Mouse (Mus musculus): ENCODE measurements around the gene Chdh. TPM values are rescaled to one million over a fixed set of nuclear protein-coding genes. Genes with fewer than 3 reads are reported as not detected.
A peak's percentile ranks its signal among the peaks of the same experiment; 100 is the strongest.

Chdh gene
- total RNA-seq, 2 experiments from 2014 or later = 0.29 TPM

- DNase-seq = no peak
These were observed 5.7 kb downstream of the Chdh start for GRCm38 (mm10) chr14:30014487-30014886.

- DNase-seq = no peak
These were observed 6.2 kb downstream of the Chdh start for GRCm38 (mm10) chr14:30015008-30015407.

- DNase-seq = no peak
These were observed 7.8 kb downstream of the Chdh start for GRCm38 (mm10) chr14:30016666-30017065.

DNA sequence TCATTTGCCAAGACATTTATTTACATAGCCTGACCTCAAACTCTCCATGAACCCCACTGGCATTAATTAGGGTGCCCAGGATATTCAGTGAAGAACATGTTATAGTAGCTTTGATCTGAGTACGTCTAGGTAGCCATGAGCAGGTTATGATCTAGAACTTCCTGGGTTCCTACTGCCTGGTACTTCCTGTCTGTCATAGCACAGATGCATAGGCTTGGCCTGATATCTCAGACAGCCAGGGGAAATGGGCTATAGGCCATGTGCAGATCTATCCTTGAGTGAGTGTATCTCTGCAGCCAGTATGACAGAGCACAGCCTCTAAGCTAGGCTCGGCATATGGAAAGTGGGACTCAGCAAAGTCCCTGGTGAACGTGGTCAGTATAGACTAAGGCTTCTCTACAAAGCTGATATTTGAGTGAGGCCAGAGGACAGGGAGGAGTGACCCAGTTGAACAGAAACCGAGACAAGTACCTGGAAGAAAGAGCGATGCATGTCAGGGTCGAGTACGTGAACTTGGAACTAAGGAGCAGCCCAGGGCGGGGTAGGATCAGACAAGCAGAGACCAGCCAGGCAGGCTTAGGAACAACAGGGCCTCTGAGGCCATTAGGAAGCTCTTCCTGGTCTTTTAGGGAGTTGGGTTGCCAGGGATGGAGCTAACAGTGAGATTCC lies 9.1 kb downstream of the Chdh start:
- DNase-seq = no peak

DNA sequence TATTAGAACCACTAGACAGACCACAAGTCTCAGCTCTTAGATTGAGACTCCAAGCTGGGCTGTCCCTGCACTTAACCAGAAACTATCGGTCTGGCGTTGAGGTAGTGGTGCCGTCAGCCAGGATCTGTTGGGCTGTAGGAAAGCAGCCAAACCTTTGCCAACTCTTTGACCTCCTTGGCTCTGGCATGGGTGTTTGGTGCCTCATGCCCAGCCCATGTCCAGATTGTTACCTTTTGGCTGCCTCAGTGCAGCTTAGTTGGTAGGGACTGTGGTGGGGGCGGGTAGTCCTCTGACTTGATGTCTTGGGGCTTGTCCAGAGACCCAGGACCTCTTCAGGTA lies 9.6 kb downstream of the Chdh start:
- DNase-seq = no peak

- DNase-seq = no peak
These were observed 10.0 kb downstream of the Chdh start for GRCm38 (mm10) chr14:30018846-30019245.

DNA sequence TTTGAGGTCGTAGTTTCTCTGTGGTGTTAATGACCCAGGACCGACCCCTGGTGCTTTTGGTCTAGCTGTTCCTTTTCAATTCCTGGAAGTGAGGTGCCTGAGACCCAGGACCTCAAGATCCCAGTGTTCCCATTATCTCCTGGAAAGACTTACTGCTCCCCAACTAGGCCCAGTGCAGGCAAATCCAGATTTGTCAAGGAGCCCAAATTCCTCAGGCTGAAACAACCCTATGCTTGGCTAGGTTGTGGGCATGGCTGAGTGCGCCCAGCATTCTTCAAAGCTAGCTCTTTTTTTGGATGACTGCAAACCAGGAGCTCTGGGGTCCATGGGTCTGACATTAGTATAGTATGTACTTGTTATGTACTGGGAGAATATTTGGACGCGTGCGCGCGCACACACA lies 10.6 kb downstream of the Chdh start:
- DNase-seq = no peak

- DNase-seq = no peak
These were observed 11.2 kb downstream of the Chdh start for GRCm38 (mm10) chr14:30019792-30020575.

DNA sequence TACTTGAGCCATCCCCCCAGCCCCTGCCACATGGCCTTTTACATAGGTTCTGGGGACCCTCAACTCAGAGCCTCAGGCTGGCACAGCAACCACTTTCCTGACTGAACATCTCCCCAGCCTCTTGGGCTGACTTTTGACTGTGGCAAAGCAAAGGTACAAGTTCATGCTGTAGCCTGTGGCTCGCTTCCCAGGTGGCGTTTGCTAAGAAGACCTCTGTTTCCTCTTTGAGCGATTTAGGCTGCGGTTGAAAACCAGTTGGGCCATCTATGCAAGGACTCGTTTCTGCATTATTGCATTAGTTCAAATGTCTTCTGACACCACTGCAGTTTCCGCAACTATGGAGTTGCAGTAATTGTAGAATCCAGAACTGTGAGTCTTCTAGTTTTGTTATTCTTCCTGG lies 13.6 kb downstream of the Chdh start:
- DNase-seq = no peak

- DNase-seq = no peak
These were observed 15.6 kb downstream of the Chdh start for GRCm38 (mm10) chr14:30024387-30024786.

DNA sequence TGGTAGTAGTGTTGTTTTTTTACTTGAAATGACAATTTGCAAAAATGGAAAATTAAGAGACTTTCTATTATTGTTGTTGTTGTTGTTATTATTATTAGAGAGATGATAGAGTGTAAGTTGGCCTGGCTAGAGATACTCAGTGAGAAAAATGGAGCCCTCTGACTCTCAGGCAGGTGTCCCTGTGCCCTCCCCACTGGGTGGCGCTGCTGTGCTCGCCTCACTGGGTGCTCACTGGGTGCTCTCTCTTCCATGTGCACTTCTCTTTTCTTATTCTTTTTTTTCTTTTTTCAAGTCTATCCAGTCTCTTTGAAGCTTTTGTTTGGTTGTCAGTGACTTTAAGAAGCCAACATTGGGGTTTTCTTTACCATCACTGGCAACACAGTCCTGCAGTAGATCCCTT lies 18.6 kb downstream of the Chdh start:
- DNase-seq = peak; percentile 51

GRCm38 (mm10) chr14:30033405-30033804 lies 24.6 kb downstream of the Chdh start:
- DNase-seq = peak; percentile 19

DNA sequence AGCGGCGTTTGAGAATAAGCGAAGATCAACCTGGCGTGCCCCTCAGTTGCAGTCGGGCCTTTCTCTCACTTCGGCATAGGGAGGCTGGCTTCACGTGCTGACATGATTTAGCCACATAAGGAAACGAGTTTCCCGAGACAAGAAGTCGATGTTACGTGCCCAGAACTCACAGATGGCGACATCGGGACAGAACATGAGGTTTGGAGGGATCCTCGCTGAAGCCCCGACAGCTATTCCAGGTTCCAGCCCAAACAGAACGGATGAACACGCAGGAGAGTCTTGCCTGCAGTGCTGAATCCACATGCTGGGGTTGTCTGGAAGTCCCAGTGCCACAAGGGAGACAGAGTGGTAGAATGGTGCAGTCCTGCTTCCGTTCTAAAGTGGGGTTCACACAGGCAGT lies 29.6 kb downstream of the Chdh start:
- no peak for DNase-seq

GRCm38 (mm10) chr14:30039413-30039812 lies 30.6 kb downstream of the Chdh start:
- no peak for DNase-seq

- DNase-seq = no peak
These were observed 33.0 kb downstream of the Chdh start for GRCm38 (mm10) chr14:30041836-30042235.

DNA sequence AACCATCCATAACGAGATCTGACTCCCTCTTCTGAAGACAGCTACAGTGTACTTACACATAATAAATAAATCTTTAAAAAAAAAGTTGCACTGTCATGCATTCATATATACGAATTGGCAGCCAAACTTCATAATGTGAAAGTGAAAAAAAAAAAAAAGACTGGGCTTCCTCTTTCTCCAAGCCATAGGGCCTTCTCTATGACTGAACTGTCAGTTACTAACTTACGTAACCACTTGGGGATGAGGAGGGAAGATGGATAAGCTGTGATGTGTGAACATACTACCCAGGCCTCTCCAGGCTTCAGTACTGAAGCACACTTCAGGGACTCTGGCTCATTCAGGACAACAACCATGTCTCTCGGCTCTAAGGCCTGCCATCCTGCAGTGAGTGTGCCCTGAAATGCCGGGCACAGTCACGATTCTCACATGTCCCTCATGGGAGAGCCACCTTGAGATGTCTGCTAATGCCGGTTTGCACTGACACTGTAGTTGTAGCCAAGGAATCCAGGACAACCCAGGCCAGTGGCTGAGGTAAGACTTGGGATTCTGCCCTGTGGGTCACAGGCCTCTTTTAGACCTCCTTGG lies 34.6 kb downstream of the Chdh start:
- peak; percentile 31 for DNase-seq

- peak; percentile 36 for DNase-seq
These were observed 36.4 kb downstream of the Chdh start for GRCm38 (mm10) chr14:30045239-30045638.

DNA sequence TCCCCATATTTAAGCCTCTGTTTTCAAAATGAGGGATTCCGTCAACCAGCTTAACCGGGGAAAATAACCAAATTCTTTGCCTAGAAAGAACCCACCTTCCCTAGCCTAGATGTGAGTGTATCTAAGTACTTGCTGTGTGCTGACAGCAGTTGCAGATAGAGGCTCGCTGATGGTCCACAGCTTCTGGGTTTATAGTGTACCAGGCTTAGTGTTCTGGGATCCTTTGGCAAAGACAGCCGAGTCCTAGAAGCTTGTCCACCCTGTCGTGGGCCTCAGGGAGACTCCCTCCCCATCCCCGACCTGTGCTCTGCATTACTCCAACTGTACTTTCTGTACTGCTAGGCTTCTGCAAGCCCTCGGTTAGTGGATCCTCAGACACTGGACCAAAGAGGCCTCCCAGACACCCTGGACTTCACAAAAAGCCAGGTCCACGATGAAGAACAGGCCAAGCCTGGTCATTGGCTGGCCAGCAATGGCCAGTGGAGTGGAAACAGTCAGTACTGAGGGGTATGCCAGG lies 36.9 kb downstream of the Chdh start:
- DNase-seq = peak; percentile 43

DNA sequence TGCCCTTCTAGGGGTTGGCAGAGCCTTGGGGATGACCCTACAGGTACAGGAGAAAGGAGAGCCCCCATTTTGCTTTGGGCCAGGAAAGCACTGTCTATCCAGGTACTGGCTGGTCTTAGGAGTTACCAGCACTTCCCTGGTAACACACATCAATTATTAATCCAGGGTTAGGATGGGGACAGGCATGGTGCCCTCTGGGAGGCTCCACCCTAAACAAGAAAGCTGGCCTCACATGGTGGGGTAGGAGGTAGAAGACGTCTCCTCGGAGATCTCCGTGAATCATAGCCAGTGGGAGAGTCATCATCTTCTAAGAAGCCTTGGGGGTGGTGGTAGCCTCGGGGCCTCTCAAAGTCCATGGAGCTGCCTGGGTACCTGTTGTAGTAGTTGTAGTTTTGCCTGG lies 38.2 kb downstream of the Chdh start:
- no peak for DNase-seq

DNA sequence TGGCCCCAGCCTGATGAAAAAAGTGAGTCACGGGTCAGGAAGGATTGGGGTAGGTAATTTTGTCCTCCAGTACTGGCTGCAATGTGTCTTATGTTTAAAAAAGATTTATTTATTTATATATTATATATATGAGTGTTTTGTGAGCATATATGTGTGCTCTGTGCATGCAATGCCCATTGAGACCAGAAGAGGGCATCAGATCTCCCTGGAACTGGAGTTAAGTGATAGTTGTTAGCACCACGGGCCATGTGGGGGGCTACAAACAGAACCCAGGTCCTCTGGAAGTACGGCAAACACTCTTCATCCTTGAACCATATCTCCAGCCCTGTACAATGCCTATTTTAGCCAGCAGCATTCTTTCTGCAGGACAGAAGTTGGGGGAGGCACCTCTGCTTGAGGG lies 39.2 kb downstream of the Chdh start:
- DNase-seq = no peak

DNA sequence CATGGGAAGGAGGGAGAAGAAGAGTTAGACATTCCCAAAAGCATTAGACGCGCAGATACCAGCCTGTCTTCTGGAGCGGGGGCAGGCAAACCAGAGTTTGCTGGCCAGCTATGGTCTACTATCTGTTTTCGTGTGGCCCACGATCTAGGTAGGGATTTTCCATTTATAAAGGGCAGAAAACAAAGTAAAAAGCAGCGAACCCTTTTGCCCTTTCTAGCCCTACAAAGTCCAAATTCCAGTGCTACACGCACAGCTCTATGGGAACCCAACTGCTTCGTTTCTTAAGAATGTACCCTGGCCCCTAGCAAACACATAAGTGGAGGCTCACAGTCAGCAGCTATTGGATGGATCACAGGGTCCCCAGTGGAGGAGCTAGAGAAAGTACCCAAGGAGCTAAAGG lies 41.5 kb downstream of the Chdh start:
- DNase-seq = no peak

DNA sequence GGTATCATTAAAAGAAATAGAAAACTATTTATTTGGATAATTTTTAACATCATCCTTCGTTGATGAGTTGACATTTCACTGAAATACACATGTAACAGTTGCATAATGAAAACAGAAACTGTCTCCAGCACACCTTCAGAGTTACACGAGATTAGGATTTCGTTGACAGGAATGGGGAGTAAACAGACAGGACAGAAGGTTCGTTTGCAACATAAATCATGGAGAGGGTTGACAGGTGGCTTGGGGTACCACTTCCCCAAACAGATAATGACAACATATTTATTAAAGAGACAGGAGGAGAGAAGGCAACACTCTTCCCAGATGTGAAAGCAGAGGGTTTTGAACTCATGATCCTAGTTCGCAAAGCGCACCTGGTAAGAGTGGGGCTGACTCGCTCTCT lies 46.1 kb downstream of the Chdh start:
- no peak for DNase-seq

- no peak for DNase-seq
These were observed 47.4 kb downstream of the Chdh start for GRCm38 (mm10) chr14:30056031-30056766.

Data from heart, postnatal 4 days (tissue).